Mouse (Mus musculus) heart, embryonic 10.5 days (tissue): ENCODE data around the gene Stx5a. TPM values are rescaled to one million over a fixed set of nuclear protein-coding genes. Genes with fewer than 3 reads are reported as not detected.

Experiments
- DNase-seq: peaks from one replicate; pipeline ENCODE4 v3.0.0-alpha.2; 2017; ENCODE audit warnings: low spot score
- H3K27ac ChIP-seq: fragments of 300-500 bp; sonication (generic); 2 replicates; pipeline ENCODE4 v1.5.1; 2016; ENCODE audit warnings: mild to moderate bottlenecking
- H3K27me3 ChIP-seq: fragments of 300-500 bp; sonication (generic); 2 replicates; pipeline ENCODE4 v1.6.1; 2016; ENCODE audit warnings: mild to moderate bottlenecking; ENCODE audit not compliant: poor library complexity, insufficient read depth, severe bottlenecking
- H3K36me3 ChIP-seq: fragments of 300-500 bp; sonication (generic); 2 replicates; pipeline ENCODE4 v1.6.1; 2016; ENCODE audit warnings: mild to moderate bottlenecking, moderate library complexity
- H3K4me1 ChIP-seq: fragments of 300-500 bp; sonication (generic); 2 replicates; pipeline ENCODE4 v1.6.1; 2016; ENCODE audit warnings: mild to moderate bottlenecking
- H3K4me3 ChIP-seq: fragments of 300-500 bp; sonication (generic); 2 replicates; pipeline ENCODE4 v1.5.1; 2016; ENCODE audit warnings: mild to moderate bottlenecking, moderate library complexity
- H3K9me3 ChIP-seq: fragments of 300-500 bp; sonication (generic); 2 replicates; pipeline ENCODE4 v1.6.1; 2016; ENCODE audit warnings: mild to moderate bottlenecking, moderate library complexity
- whole genome bisulfite sequencing: fragments of 180-500 bp; shearing (Covaris S2); methylation state at CpG from one replicate; pipeline ENCODE4 v1.1.7; 2016; 5-methylcytosine and 5-hydroxymethylcytosine counted together
- polyA plus RNA-seq: library from polyadenylated mRNA; unstranded; fragments of >200 nt; fragmentation: Nextera tagmentation; extraction: Ambion mirVana; gene quantifications from 2 replicates; pipeline ENCODE4 v1.2.1, GENCODE M21; 2016

Stx5a gene
- polyA plus RNA-seq, 1 experiment from 2014 or later, result 91.1 TPM

- DNase-seq, result no peak
- WGBS, result 93% methylated on average over 9 of the region's 9 CpGs
- Histone ChIP-seq H3K36me3 (peaks cover 89% of the 10 kb centered on the region), H3K4me3 (no peak overlapping the region), H3K27me3 (no peaks in the 10 kb centered on the region), H3K4me1 (peaks cover 4% of the 10 kb centered on the region; the same call in 1 of the 2 replicates), H3K9me3 (0 out of 2 replicates have a peak, but pooled peaks cover 7% of the 10 kb centered on the region), H3K27ac (no peak overlapping the region)
Measured at GRCm38 (mm10) chr19:8765562-8765961, 24.3 kb downstream of the Stx5a start.

GRCm38 (mm10) chr19:8770567-8771270, 29.5 kb downstream of the Stx5a start, which contains the start of gene Tmem223:
TSS of gene Tmem223 (plus strand) at chr19:8770996.
- H3K9me3 ChIP-seq, result 0 out of 2 replicates have a peak, but pooled peaks cover under 1% of the 10 kb centered on the region
- peaks cover 69% of the 10 kb centered on the region for H3K36me3 ChIP-seq
- 22% methylated on average over 29 of the region's 29 CpGs for WGBS
- peak within 1 kb of the TSS; percentile 98 for H3K27ac ChIP-seq
- peak; percentile 93 for DNase-seq
- no peaks in the 10 kb centered on the region for H3K27me3 ChIP-seq
- peak within 1 kb of the TSS; percentile 91 for H3K4me3 ChIP-seq
- H3K4me1 ChIP-seq, result peaks cover 33% of the 10 kb centered on the region

DNA sequence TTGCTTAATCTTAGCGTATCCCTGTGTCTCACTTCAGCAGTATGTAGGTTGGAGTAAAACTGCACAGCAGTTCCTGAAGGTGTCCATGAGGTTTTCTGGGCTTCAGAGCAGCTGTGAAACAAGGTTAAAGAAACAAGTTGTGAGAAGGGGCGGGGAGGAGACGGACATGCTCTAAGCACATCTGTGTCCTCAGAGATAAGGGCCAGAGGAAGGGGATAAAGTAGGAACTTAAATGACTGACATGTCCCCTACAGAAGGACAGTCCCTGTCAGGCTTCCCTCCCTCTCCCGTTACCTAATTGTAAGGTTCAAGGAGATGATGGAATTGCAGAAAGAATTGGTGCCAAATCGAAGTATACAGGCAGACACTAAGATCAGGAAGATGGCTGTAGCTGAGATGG, 31.8 kb downstream of the Stx5a start:
- Histone ChIP-seq H3K36me3 (peaks cover 48% of the 10 kb centered on the region), H3K4me3 (peak overlapping the region; percentile 88), H3K27me3 (no peaks in the 10 kb centered on the region), H3K27ac (peak overlapping the region; percentile 96), H3K4me1 (peaks cover 35% of the 10 kb centered on the region), H3K9me3 (no peaks in the 10 kb centered on the region)
- DNase-seq, result no peak
- WGBS, result 58% methylated on average over 5 of the region's 5 CpGs

GRCm38 (mm10) chr19:8773409-8773808, 32.2 kb downstream of the Stx5a start:
- peak overlapping the region; percentile 96 for H3K27ac ChIP-seq
- peaks cover 48% of the 10 kb centered on the region for H3K36me3 ChIP-seq
- 57% methylated on average over 6 of the region's 6 CpGs for WGBS
- DNase-seq, result no peak
- H3K4me1 ChIP-seq, result peaks cover 35% of the 10 kb centered on the region
- no peaks in the 10 kb centered on the region for H3K9me3 ChIP-seq
- peak overlapping the region; percentile 88 for H3K4me3 ChIP-seq
- no peaks in the 10 kb centered on the region for H3K27me3 ChIP-seq

GRCm38 (mm10) chr19:8774086-8774835, 33.0 kb downstream of the Stx5a start, which contains the start of gene Tmem179b:
TSS of gene Tmem179b (minus strand) at chr19:8774467.
- H3K27me3 ChIP-seq, result no peaks in the 10 kb centered on the region
- H3K4me3 ChIP-seq, result peak within 1 kb of the TSS; percentile 88
- DNase-seq, result peak; percentile 98
- peaks cover 35% of the 10 kb centered on the region for H3K4me1 ChIP-seq
- peak within 1 kb of the TSS; percentile 96 for H3K27ac ChIP-seq
- under 1% methylated on average over 68 of the region's 68 CpGs for WGBS
- H3K9me3 ChIP-seq, result no peaks in the 10 kb centered on the region
- peaks cover 45% of the 10 kb centered on the region for H3K36me3 ChIP-seq

DNA sequence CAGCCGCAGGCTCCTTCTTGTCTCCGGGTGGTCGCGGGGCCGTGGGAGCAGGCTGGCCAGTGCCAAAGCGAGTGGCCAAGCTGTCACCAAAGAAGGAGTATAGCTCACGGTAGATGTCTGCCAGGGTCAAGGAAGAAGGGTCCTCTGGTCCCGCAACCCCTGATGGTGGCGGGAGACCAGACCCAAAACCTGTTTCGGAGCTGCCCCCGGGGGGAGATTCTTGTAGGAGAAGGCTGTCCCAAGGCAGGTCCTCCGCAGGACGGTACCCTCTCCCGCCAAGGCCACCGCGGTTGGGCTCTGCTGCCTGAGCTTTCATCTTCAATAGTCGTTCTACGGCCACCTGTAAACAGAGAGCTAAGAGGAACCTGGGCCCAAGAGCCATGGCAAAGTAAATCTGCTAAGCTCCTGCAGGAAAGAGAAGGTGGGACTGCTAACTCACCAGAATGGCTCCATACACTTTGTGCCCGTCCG, 33.8 kb downstream of the Stx5a start:
- H3K27ac ChIP-seq, result peak overlapping the region; percentile 96
- H3K27me3 ChIP-seq, result no peaks in the 10 kb centered on the region
- peaks cover 44% of the 10 kb centered on the region for H3K36me3 ChIP-seq
- WGBS, result 5% methylated on average over 20 of the region's 20 CpGs
- peaks cover 35% of the 10 kb centered on the region for H3K4me1 ChIP-seq
- no peak for DNase-seq
- peak overlapping the region; percentile 88 for H3K4me3 ChIP-seq
- H3K9me3 ChIP-seq, result no peaks in the 10 kb centered on the region

GRCm38 (mm10) chr19:8786008-8786781, 45.0 kb downstream of the Stx5a start, which contains the start of gene Taf6l:
TSS of gene Taf6l (minus strand) at chr19:8786417.
- no peaks in the 10 kb centered on the region for H3K27me3 ChIP-seq
- peaks cover 35% of the 10 kb centered on the region for H3K36me3 ChIP-seq
- peak; percentile 98 for DNase-seq
- H3K4me1 ChIP-seq, result peaks cover 11% of the 10 kb centered on the region; the same call in 1 of the 2 replicates
- H3K4me3 ChIP-seq, result peak within 1 kb of the TSS; percentile 83
- WGBS, result 1% methylated on average over 32 of the region's 32 CpGs
- no peaks in the 10 kb centered on the region for H3K9me3 ChIP-seq
- H3K27ac ChIP-seq, result peak within 1 kb of the TSS; percentile 92

DNA sequence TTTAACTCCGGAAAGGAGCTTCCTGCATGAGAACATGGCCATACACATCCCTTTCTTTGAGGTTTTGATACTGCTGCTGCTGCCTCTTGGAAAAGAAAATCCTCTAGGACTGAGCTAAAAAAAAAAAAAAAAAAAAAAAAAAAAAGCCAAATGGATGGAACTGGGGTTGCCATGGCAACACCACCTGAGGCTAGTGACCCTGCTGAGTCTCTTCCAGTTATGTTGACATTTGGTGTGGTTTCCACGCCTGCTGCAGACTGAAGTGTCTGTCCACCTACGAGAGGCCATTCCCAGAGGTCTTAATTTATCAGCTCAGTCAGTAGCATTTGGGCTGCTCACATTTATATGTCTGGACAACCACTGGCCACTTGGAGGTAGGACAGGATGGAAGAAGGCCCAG, 47.3 kb downstream of the Stx5a start:
- DNase-seq, result no peak
- Histone ChIP-seq H3K27me3 (no peaks in the 10 kb centered on the region), H3K36me3 (peaks cover 26% of the 10 kb centered on the region), H3K9me3 (no peaks in the 10 kb centered on the region), H3K4me1 (peaks cover 11% of the 10 kb centered on the region; the same call in 1 of the 2 replicates), H3K4me3 (no peak overlapping the region), H3K27ac (no peak overlapping the region)
- 27% methylated on average over 3 of the region's 3 CpGs for WGBS

GRCm38 (mm10) chr19:8789171-8789570, 48.0 kb downstream of the Stx5a start:
- Histone ChIP-seq H3K9me3 (no peaks in the 10 kb centered on the region), H3K27ac (no peak overlapping the region), H3K36me3 (peaks cover 27% of the 10 kb centered on the region), H3K4me3 (no peak overlapping the region), H3K27me3 (no peaks in the 10 kb centered on the region), H3K4me1 (peaks cover 11% of the 10 kb centered on the region; the same call in 1 of the 2 replicates)
- WGBS, result 67% methylated on average over 1 of the region's 1 CpGs
- no peak for DNase-seq

GRCm38 (mm10) chr19:8790171-8790570, 49.0 kb downstream of the Stx5a start:
- no peak for DNase-seq
- Histone ChIP-seq H3K9me3 (no peaks in the 10 kb centered on the region), H3K36me3 (peaks cover 34% of the 10 kb centered on the region), H3K27me3 (no peaks in the 10 kb centered on the region), H3K4me3 (no peak overlapping the region), H3K27ac (no peak overlapping the region), H3K4me1 (peaks cover 9% of the 10 kb centered on the region; the same call in 1 of the 2 replicates)
- WGBS, result 82% methylated on average over 7 of the region's 7 CpGs

DNA sequence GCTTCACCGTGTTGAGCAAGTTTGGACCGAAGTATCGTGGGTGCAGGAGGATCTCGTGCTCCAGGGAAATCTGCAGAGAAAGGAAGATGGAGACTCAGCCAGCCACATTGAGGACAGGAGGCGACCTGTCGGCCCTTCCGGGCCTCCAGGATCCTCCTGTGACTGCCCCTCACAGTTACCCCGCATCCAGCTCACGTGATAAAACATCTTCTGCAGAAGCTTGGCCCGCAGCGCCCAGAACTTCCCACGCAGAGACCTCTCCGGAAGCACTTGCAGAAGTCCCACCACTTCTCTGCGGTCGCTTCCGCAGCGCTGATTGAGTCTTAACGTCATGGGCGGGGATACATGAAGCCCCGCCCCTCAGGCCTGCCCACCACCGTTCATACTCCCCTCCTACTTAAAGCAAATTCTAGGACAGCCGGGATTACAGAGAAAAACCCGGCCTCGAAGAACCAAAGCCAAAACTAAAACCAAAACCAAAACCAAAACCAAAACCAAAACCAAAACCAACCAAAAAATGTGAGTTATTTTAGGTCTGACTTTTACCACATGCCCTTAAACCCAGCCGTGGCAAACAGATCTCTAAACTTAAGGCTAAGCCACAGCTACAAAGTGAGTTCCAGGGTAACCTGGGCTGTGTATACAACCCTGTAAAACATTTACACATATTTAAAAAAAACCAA, 57.2 kb downstream of the Stx5a start, which contains the start of gene Polr2g:
Gene Polr2g, minus strand, starts transcription at position 314 of the 683 bp plus-strand sequence.
- H3K27me3 ChIP-seq, result no peaks in the 10 kb centered on the region
- peaks cover 19% of the 10 kb centered on the region for H3K4me1 ChIP-seq
- peak within 1 kb of the TSS; percentile 71 for H3K4me3 ChIP-seq
- no peaks in the 10 kb centered on the region for H3K9me3 ChIP-seq
- WGBS, result 2% methylated on average over 25 of the region's 25 CpGs
- H3K27ac ChIP-seq, result peak within 1 kb of the TSS; percentile 86
- peaks cover 28% of the 10 kb centered on the region for H3K36me3 ChIP-seq
- peak; percentile 95 for DNase-seq

DNA sequence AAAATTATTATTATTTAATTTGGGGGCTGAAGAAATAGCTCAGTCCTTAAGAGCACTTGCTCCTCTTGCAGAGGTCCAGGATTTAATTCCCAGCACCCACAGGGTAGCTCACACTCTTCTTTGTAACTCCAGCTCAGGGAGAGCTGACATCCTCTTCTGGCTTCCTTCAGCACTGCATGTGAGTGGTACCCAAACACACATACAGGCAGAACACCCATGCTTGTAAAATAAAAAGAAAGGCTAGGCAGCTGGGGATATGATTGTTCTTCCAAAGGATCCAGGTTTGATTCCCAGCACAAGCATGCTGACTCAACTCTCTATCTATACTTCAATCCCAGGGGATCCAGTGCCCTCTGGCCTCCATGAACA, 57.7 kb downstream of the Stx5a start:
- no peak overlapping the region for H3K4me3 ChIP-seq

More for the DNA sequence above, 57.7 kb downstream of the Stx5a start:
- no peaks in the 10 kb centered on the region for H3K27me3 ChIP-seq
- DNase-seq, result no peak
- no peaks in the 10 kb centered on the region for H3K9me3 ChIP-seq
- H3K4me1 ChIP-seq, result peaks cover 21% of the 10 kb centered on the region
- H3K36me3 ChIP-seq, result peaks cover 25% of the 10 kb centered on the region
- no peak overlapping the region; the same call in 1 of the 2 replicates for H3K27ac ChIP-seq
